Mouse (Mus musculus) monocyte, adult 5-6 weeks (primary cell): ENCODE measurements around the gene Pced1a. TPM values are rescaled to one million over a fixed set of nuclear protein-coding genes. Genes with fewer than 3 reads are reported as not detected.

Experiments used
- ATAC-seq: fragments of 153-309, 156-312 bp; replicated peaks from 2 replicates; pipeline ENCODE4 v1.8.0; 2017; ENCODE audit warnings: mild to moderate bottlenecking; ENCODE audit not compliant: low TSS enrichment, insufficient number of reproducible peaks, severe bottlenecking, poor library complexity, low FRiP score
- total RNA-seq: library from RNA; stranded (forward); fragments of 200-1000, 200-491, 200-594 nt; gene quantifications from 3 replicates; pipeline ENCODE4 v1.2.3, GENCODE M21; 2017

Pced1a gene
- total RNA-seq, 1 experiment from 2014 or later: 22.5 TPM

DNA sequence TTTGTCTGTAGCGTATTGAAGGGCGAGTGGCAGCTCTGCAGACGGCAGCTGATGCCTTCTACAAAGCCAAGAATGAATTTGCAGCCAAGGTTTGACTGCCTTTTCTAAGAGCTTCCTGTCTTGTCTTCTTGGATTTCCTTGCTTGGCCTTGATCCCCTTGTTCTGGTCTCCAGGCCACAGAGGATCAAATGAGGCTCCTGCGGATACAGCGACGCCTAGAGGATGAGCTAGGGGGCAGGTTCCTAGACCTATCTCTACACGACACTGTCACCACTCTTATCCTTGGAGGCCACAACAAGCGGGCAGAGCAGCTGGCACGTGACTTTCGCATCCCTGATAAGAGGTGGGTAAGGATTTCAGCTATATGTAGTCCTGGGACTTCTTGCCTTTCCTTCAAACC, 17.7 kb upstream of the Pced1a start:
- no peak for ATAC-seq

DNA sequence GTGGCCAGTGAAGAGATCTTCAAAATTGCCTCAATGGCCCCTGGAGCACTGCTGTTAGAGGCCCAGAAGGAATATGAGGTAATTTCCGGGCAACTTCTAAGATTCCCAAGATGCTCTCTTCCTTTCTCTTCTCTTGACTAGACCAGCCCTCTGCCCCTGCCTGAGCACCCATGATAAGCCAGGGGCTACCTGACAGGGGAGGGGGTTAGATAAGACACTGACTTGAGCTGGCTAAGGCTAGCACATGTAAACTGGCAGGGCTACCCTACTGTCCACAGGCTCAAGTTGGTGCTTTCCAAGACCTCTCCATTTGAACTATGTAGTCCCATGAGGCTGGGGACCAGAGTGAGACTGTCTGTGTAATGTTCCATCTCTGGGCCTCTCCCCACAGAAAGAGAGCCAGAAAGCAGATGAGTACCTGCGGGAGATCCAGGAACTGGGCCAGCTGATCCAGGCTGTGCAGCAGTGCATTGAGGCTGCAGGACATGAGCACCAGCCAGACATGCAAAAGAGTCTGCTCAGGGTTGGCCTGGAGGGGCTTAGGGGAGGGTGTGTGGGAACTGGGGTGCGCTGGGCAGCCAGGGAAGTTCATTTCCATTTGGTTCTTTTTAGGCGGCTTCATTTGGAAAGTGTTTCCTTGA, 15.5 kb upstream of the Pced1a start:
- ATAC-seq: no peak

DNA sequence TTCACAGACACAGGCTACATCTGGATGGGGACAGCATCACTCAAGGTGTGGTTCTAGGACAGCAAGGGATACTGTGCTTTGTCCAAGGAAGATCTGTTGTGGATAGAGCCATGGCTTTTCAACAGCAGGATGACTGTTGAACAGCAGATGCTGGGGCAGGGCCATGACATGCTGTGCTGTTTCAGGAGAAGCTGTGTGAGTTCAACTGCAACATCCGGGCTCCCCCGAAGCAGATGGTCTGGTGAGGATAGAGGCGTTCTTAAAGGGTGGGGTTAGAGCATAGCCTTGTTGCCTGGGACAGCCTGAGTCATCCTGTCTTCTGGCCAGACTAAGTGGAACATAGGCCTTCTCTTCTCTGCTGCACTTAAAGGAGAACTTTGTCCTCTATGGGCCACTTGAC, 14.4 kb upstream of the Pced1a start:
- no peak for ATAC-seq

DNA sequence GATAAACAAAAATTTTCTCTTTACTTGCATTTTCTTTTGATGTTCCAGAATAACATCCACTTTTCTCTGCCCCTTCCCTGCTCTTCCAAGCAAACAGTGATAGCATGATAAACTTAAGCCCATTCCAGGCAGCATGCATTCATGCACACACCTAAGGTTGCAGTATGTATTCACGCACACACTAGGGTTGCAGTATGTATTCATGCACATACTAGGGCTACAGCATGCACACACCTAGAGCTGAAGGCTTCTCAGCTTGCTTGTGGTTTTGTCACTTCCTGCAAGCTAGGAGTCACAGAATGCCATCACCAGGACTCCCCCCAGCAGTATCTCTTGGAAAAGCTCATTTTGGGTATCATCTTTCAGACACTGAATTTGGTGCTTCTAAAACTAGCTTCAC, 12.3 kb upstream of the Pced1a start:
- no peak for ATAC-seq

DNA sequence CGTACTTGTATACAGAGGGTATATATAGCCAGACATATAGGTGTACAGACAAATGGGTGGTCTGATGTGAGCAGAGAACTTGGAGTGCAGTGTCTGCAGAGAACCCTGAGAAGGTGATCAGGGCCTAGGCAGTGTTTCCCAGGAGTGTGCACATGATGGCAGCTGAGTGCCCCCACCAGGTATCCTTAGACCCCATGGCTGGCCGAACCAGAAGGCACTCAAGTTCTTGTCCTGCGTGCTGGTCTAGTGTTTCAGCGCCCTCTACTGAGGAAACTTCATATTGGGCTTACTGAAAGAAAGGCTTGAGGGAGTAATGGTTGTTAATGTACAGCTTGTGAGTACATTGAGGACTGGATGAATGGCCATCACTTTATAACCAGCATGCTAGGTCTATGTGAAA, 8.7 kb upstream of the Pced1a start:
- ATAC-seq: peak; percentile 59; the same call in 1 of the 2 replicates

DNA sequence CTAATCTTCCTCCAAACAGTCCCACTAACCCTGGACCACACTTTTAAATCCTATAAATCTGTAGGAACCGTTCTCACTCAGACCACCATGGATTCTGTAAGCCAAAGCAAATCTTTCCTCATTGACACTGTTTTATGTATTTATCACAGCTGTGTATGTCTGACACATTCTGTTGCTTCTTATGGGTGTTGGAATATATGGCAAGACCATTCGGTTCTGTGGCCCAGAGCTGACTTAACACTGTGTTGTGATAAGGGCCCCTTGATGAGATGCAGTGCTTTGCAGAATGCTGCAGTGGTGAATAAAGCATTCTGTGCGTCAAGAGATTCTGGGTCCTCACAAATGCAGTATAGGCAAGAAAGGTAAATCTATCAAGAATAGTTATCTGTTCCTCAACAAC, 7.7 kb upstream of the Pced1a start:
- no peak for ATAC-seq

DNA sequence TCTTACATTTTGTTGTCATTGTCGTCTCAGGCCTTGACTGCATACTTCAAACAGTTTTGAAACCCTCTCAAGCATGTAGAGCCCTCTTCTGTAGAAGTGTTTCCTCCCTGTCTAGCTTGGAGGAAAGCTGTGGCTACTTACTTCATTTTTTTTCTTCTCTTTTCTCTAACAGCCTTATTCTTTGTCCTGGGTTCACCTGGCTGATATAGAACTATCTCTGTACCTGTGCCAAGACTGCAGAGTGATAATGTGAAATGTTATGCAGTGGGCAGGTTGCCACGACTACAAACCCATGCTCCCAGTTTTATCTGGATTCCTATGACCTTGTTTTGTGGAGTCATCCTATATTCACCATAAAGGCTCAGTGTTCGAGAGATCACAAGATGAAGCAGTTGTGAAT, 6.0 kb upstream of the Pced1a start:
- ATAC-seq: no peak

DNA sequence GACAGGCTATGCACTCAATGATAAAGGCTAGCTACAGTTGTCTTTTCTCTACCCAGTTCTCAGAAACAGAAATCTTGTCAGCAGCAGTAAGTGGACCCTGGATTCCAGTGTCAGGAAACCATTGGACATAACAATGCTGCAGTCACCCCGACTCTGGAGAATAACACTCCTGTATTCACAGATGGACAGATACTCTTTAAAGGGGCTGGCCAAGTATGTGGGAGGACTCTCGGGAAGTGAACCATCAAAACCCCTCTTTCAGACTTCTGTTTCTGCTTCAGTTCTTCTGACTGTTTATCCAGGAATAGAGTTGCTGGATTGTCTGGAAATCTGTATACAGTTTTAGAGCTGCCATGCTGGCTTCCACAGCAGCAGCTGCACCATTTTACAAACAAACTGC, 5.3 kb upstream of the Pced1a start:
- no peak for ATAC-seq

DNA sequence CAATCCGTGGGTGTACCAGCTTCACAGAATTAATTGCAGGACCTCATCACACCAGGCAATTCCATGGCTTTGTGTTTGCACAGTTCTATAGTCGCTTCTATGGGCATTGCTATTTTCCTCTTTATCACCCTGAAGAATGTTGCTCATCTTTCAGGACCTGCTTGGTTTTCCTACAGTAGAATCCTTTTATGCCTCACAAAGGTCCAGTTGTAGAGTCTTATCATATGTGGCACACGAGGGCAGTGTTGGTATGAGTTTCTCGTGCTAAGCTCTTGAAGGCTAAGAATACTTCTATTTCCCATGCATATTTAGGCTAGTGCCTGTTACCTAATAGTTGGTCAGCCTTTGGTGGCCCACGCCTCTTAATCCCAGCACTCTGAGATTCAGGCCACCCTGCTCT, 611 bp upstream of the Pced1a start:
- no peak for ATAC-seq

DNA sequence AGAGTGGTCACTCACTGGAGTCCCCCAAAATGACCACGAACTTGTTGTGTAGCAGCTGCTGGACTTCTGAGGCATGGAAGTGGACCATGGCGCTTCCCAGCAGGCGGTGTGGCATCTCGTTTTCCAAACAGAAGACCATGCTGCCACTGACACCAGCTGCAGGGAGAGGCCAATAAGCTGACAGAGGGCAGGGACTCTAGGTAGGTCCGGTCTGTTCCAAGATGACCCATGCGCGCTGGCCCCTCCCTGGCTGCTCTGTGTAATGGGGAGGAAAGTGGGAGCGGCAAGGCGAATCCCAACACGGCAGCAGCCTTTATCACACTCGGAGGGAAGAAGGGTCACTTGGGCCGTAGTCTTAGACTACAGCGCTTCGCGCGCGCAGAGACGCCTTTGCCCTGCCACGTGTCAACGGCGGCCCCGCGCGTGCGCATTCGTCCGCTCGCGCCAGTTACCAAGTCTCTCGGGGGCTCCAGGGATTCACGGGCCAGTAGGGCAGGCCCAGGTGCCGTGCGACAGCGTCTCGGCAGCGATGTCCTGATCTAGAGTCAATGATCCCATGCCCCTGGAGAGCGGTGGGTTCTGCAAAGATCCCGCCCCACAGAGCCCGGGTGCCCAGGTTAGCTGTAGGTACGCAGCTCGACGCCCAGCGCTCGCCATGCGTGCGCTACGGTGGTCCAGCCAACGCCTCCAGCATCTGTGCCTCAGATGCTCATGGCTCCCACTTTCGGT, 940 bp downstream of the Pced1a start:
- peak; percentile 3; the same call in 1 of the 2 replicates for ATAC-seq

DNA sequence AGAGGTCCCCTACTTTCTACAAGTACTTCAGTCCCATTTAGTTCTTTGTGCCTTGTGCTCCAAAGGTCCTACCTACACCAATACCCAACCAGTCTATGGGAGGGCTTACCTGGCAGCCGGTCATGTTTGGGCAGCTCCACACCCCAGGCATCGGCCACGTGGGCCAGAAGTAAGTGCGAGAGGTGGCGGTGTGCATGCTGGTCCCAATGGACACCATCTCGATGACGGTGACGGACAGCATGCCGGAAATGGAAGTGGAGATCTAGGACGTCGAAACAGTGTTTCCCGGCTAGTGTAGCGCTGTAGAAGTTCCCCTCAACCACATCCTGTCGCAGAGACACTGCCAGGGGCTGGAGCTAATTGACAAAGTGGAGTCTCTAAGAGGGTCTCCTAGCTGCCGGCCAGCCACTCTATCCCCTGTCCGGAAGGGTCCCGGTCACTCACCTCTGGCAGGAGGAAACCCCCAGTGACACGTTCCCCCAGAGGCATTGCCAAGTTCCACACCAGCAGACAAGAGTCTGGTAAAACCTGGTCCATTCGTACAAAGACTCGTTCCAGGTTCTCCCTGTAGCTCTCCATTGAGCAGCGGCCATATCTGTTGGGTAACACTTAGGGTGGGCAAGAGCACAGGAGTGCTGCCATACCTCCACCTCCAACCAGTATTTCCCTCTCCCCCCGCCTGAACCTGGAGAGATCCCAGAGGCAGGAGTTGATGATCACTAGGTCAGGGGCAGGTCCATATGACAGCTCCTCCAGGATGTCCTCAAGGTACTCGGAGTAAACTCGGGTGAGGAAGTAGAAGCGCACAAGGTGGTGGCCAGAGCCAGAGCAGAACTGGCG, 2.5 kb downstream of the Pced1a start:
- no peak for ATAC-seq

DNA sequence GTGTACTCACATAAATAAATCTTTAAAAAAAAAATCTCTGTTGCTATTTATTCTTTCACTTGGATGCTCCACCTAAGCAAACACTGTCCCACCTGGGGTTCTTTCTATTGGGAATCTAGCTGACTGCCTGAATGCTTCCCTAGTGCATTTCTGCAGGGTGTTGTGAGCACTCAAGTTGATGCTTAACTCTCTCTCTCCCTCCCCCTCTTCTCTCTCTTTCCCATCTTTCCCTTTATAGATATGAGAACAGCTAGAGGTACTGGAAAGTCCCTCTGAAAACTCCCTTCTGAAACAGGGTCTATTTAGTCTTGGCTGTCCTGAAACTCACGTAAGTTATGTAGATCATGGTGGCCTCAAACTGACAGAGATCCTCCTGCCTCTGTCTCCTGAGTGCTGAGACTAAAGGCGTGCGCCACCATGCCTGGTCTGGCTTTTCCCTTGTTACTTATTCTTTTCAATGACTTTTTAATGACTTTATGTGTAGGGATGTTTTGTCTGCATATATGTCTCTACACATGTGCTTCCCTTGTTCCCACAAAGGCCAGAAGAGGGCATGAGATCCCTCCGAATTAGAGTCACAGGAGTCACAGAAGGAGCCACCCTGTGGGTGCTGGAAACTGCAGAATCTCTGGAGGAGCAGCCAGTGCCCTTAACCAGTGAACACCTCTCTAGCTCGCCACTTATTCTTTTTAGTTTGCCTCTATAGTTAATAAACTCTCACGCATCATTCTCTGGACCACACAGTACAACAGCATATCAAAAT, 10.2 kb downstream of the Pced1a start:
- no peak for ATAC-seq

DNA sequence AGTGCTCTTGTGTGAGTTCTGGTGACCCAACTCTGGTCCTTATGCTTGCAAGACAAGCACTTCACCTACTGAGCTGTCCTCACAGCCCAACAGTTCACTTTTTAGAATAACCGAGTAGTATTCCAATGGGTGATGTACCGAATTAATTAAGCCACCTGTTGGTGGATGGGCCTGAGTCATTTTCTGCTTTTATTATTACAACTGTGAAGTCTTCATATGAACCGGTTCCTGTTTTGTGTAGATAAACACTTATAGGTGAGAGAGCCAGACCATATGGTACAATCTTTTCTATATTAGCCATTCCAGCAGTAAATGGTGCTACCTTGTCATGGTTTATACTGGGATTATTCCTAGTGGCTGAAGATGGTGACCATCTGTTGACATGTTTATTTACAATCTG, 11.7 kb downstream of the Pced1a start:
- no peak for ATAC-seq

DNA sequence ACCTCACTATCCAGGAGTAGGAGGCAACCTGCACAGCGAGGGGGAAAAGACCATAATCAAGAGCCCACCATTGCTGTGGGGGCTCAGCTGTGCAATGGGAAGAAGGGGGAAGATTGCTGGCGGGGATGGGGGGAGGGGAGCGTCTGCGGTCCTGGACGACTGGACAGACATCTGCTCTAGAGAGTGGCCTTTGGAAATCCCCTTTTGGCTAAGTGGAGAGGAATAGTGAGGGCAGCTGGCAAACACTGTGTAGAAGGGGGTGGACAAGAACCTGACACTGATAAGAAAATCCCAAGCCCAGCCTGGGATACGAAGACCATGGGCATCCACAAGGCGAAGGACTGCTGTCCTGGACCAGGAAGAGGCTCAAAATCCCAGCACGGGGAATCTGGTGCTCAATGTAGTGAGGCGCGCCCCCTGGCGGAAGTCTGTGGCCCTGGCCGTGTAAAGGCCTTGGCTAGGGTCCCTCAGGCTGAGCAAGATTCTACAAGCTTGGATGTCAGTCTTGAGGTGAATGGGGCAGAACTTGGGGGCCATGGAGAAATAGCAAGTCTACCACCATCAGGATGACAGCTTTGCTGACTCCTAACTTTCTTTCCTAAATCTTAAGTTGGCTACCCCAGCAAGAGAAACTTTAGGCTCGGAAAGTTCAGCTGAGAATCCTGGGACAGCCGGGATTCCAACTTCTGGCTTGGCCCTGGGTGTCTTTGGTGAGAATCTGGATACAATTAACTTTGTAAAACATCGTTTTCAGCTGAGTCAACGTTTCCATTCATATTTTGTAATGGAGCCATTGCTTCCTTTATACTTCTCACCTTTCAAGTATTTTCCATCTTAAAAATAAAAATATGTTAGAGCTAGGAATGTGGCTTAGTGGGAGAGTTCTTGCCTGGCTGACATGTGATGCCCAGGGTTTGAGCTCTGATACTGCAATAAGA, 12.7 kb downstream of the Pced1a start:
- peak; percentile 79 for ATAC-seq

DNA sequence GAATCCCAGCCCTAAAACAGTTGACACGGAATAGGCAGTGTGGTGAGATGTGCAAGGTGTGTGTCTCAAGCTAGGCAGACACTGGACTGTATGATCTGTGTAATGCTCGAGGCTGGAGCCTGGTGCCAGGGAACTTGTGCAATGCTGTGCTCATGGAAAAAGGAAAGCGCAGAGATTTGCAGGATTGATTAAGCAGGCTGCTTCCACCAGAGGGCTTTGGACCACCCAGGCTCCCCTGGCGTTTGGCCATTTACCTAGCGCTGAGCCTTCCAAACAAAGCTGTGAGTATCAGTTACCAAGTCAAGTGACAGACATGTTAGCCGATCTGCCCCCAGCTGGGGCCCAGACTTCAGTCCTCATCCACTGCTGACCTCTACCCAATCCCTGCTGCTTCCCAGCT, 16.3 kb downstream of the Pced1a start:
- no peak for ATAC-seq

DNA sequence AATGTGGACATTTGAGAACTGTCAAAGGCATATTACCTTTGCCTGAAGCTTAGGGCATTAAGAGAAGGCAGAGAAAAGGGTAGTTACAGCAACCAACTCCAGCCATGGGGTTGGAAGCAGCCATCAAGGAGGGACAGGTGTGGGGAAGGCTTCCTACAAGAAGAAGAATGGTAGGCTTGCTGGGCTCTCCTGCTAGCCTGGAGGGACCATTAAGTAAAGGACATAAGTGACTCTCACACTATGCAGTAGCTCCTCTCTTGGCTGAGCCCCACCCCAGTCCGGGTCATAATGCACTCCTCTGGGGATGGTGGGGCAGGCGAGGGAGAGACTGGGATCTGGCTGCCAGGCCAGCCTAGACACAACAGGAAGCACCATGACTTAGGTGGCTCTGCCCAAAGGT, 18.3 kb downstream of the Pced1a start, which contains the start of gene Tmem239:
TSS of gene Tmem239 (plus strand) at position 301 of the 400 bp plus-strand sequence.
- no peak for ATAC-seq

DNA sequence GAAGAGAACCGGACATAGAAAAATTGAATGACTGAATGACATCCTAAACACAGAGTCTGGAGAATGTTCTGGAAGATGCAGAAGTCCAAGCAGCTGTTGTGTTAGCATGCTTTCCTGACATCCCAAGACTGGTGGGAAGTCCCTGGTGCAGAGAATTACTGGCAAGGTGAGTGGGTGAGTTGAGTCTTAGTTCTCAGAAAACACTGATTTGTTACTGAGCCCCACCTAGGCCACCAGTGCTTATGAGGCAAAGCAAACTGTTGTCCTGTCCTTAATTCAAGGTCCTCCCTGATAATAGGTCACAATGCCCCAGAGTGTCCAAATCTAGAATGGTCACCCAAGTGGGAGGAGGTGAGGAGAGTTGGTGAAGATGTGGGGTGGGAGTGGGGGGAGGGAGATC, 19.6 kb downstream of the Pced1a start, which contains the start of the genes Gm28372 and 1700020A23Rik:
TSS of gene Gm28372 (plus strand) at position 301 of the 400 bp plus-strand sequence.
TSS of gene 1700020A23Rik (plus strand) at position 321 of the 400 bp plus-strand sequence.
- no peak for ATAC-seq

DNA sequence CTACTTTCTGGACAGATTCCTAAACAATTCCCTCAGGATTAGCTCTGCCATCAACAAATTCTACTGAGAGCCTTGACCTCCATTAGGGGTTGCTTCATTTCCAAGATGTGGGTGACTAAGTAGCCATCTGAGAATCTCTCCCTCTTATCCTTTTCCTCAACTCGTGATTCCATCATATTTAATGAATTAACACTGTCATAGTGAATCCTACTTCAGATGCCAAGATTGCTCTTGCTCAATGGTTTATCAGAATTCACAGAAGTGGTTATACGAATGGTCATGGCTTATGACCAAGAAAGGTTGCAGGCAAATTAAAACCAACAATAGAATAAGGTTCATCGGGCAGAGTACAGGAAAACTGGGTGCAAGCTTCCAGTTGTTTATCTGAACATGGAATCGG, 22.6 kb downstream of the Pced1a start:
- no peak for ATAC-seq
